Mouse (Mus musculus): ENCODE results near the gene Dnajc6.

GRCm38 (mm10) chr4:101555016-101555415, 58.6 kb downstream of the Dnajc6 start:
- TF ChIP-seq GATA1 (IDR thresholded peaks at IDR 0.05; ENCODE audit: borderline replicate concordance, low read length) (no peak), FLI1 (IDR thresholded peaks at IDR 0.05; ENCODE audit: low read length) (no peak)

Measured in megakaryocyte, embryonic 14.5 days (primary cell).